Mouse (Mus musculus) hindbrain, embryonic 11.5 days (tissue): ENCODE data around the gene Ercc4. TPM values are rescaled to one million over a fixed set of nuclear protein-coding genes. Genes with fewer than 3 reads are reported as not detected.
"Not testable (repeated sequence)": the region's sequence is repeated elsewhere in the genome, so short reads cannot be mapped to it uniquely, and the experiment has no call there.

Experiments
- ATAC-seq: fragments of 200-750 bp; cut with Nextera tagmentation; 2 replicates; pipeline ENCODE4 v1.8.0; 2017; ENCODE audit warnings: mild to moderate bottlenecking, moderate TSS enrichment, moderate library complexity; ENCODE audit not compliant: low FRiP score
- DNase-seq: peaks from one replicate; pipeline ENCODE4 v3.0.0-alpha.2; 2015; ENCODE audit warnings: low spot score
- H3K27ac ChIP-seq: fragments of 300-500 bp; sonication (generic); 2 replicates; pipeline ENCODE4 v1.5.1; 2014; ENCODE audit warnings: mild to moderate bottlenecking, low read depth, low read length
- H3K27me3 ChIP-seq: fragments of 300-500 bp; sonication (generic); 2 replicates; pipeline ENCODE4 v1.6.1; 2014; ENCODE audit warnings: mild to moderate bottlenecking, low read length, moderate library complexity, mixed read lengths; ENCODE audit not compliant: control insufficient read depth, insufficient read depth
- H3K36me3 ChIP-seq: fragments of 300-500 bp; sonication (generic); 2 replicates; pipeline ENCODE4 v1.6.1; 2014; ENCODE audit warnings: mild to moderate bottlenecking, low read length, moderate library complexity, mixed read lengths; ENCODE audit not compliant: control insufficient read depth, insufficient read depth
- H3K4me1 ChIP-seq: fragments of 300-500 bp; sonication (generic); replicated peaks from 2 replicates; pipeline ENCODE4 v1.6.1; 2014; ENCODE audit warnings: low read length, mixed read lengths; ENCODE audit not compliant: control insufficient read depth, insufficient read depth
- H3K4me2 ChIP-seq: fragments of 300-500 bp; sonication (generic); replicated peaks from 2 replicates; pipeline ENCODE4 v1.6.1; 2014; ENCODE audit warnings: mild to moderate bottlenecking, low read depth, low read length
- H3K4me3 ChIP-seq: fragments of 300-500 bp; sonication (generic); 2 replicates; pipeline ENCODE4 v1.5.1; 2014; ENCODE audit warnings: low read depth, low read length
- H3K9ac ChIP-seq: fragments of 300-500 bp; sonication (generic); 2 replicates; pipeline ENCODE4 v1.6.1; 2014; ENCODE audit warnings: low read depth, low read length
- H3K9me3 ChIP-seq: fragments of 300-500 bp; sonication (generic); 2 replicates; pipeline ENCODE4 v1.6.1; 2016; ENCODE audit warnings: low read length; ENCODE audit not compliant: control insufficient read depth
- WGBS: fragments of 180-500 bp; shearing (Covaris S2); extraction: QIAGEN DNeasy Blood & Tissue Kit; methylation state at CpG from one replicate; pipeline ENCODE4 v1.1.7; 2014; 5-methylcytosine and 5-hydroxymethylcytosine counted together
- polyA plus RNA-seq: library from polyadenylated mRNA; unstranded; fragments of >200 nt; fragmentation: Nextera tagmentation; extraction: Ambion mirVana; gene quantifications from 2 replicates; pipeline ENCODE4 v1.2.1, GENCODE M21; 2014

The Ercc4 gene
- polyA plus RNA-seq, 1 experiment from 2014 or later: 14.3 TPM

DNA sequence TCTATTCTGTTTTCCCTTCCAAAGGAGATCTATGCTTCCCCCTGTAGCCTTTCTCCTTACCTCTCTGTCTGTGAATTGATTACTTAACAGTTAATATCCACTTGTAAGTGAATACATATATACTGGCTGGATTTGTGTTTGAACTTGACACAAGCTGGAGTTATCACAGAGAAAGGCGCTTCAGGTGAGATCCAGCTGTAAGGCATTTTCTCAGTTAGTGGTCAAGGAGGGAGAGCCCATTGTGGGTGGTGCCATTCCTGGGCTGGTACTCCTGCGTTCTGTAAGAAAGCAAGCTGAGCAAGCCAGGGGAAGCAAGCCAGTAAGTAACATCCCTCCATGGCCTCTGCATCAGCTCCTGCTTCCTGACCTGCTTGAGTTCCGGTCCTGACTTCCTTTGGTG is 6.0 kb downstream of the Ercc4 start:
- not testable (repeated sequence) for H3K27me3 ChIP-seq, H3K27ac ChIP-seq, H3K9ac ChIP-seq, DNase-seq, ATAC-seq, H3K4me3 ChIP-seq, H3K4me1 ChIP-seq, H3K36me3 ChIP-seq, H3K9me3 ChIP-seq, H3K4me2 ChIP-seq
- 90% methylated on average over 3 of the region's 3 CpGs for WGBS

DNA sequence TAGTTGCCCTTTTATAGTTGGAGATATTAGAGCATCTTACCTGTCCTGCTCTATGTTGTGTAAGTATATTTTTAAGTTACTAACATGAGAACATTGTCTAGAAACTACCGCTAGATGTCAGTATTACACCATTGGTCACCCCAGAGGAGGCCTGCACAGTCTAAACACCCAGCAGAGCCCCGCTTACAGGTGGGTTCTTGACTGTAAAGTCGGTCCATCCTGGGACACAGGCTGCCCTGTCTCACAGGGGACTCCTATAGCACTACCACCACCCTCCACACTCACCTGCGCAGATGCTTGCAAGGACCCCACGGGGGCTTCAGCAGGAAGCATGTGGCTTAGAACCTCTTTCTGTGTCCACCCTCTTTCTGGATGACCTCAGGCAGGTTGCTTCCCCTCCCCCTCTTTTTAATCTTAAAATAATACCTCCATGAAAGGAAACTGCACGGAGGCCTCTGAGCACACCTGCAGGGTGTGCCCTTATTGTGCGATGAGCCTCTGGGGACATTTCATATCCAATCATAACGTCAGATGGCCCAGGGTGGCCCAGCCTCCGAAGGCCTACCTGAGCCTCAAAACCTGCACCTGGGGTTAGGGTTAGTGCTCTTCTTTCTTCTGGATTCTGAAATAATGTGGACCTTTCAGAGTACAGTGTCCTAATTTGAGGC is 7.9 kb downstream of the Ercc4 start:
- H3K9me3 ChIP-seq: no peaks in the 10 kb centered on the region
- H3K36me3 ChIP-seq: 0 out of 2 replicates have a peak, but pooled peaks cover 2% of the 10 kb centered on the region
- WGBS: 72% methylated on average over 9 of the region's 9 CpGs
- ATAC-seq (peak; percentile 63), DNase-seq (peak; percentile 69)
- H3K27ac ChIP-seq: no peak overlapping the region
- no peak overlapping the region for H3K9ac ChIP-seq
- H3K27me3 ChIP-seq: no peaks in the 10 kb centered on the region
- H3K4me1 ChIP-seq: no peaks in the 10 kb centered on the region
- H3K4me3 ChIP-seq: no peak overlapping the region
- no peak overlapping the region for H3K4me2 ChIP-seq

DNA sequence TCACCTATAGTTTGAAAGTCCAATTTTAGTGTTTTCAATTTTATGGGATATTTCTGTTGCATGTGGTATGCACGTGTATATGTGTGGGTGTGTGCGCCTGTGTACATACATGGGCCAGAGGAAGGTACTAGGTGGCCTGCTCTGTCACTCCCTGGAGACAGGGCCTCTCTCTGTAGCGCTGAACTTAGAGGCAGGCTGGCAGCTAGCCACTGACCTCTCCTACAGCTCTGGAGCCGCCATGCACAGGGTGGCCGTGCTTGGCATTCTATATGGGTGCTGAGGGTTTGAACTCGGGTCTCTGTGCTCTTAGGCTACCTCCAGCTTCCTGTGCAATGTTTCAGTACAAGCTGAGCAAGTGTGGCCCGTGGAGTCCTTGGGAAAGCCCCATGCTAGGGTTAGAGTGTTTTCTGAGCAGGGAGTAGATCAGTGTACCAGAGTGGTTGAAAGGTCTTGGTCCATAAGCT is 8.5 kb downstream of the Ercc4 start:
- no peak overlapping the region for H3K4me2 ChIP-seq
- 96% methylated on average over 7 of the region's 7 CpGs for WGBS
- H3K36me3 ChIP-seq: 0 out of 2 replicates have a peak, but pooled peaks cover 2% of the 10 kb centered on the region
- H3K4me3 ChIP-seq: no peak overlapping the region
- DNase-seq (no peak), ATAC-seq (no peak)
- H3K9me3 ChIP-seq: no peaks in the 10 kb centered on the region
- H3K27ac ChIP-seq: no peak overlapping the region
- H3K4me1 ChIP-seq: no peaks in the 10 kb centered on the region
- no peak overlapping the region for H3K9ac ChIP-seq
- H3K27me3 ChIP-seq: no peaks in the 10 kb centered on the region

DNA sequence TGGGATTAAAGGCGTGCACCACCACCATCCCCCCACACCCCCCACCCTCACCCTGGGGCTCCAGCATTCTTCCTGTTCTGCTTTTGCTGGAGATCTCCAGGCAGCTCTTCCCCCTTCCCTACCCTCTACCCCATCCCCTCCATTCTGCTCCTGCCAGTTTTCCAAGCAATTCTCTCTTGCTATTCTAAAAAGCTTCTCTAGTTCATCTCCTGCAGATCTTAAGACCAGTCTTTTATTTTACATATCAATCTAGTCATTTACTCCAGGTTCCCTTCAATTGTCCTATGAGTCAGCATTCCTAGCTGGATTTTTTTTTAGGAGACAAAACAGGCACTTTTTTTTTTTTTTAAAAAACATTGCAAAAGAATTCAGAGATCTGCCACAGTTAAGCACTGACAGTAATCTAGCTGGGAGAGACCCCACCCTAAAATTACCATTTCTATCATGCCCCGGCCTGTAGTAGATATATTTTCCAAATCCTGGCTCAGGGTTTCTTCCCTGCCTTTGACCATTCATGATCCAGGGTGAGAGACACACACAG is 9.3 kb downstream of the Ercc4 start:
- no peak for ATAC-seq
- Histone ChIP-seq H3K4me1 (no peaks in the 10 kb centered on the region), H3K9ac (no peak overlapping the region), H3K27me3 (no peaks in the 10 kb centered on the region), H3K27ac (no peak overlapping the region), H3K4me3 (no peak overlapping the region), H3K4me2 (no peak overlapping the region), H3K9me3 (no peaks in the 10 kb centered on the region), H3K36me3 (0 out of 2 replicates have a peak, but pooled peaks cover 2% of the 10 kb centered on the region)
- WGBS: 90% methylated on average over 2 of the region's 2 CpGs
- DNase-seq: no peak

DNA sequence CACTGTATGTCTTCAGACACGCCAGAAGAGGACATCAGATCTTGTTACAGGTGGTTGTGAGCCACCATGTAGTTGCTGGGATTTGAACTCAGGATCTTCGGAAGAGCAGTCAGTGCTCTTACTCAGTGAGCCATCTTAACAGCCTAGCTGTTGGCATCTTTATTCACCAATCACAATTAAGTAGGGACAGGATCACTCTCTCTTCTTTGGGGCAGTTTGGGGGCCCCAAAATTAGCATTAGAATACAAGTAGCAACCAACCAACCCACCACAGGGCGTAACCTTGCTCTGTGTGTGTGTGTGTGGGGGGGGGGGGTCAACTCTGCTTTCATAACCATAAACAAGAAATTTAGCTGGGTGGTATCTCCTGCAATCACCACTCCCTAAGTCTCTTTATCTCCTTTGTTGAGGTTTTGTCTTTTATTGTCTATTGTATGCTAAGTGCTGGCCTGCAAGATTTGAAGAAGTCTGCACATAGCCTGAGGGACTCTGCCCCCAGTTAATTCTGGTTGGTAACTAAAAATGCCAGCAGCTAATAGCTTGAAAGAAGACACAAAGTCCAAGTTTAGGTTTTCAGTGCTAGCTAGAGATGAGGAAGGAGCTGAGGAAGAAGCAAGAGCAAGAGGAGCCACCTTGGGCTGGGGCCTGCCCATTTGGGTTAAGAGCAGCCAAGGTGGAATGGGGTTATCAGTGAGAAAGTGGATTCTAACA is 10.3 kb downstream of the Ercc4 start:
- DNase-seq: no peak
- Histone ChIP-seq H3K36me3 (no peaks in the 10 kb centered on the region), H3K4me1 (no peaks in the 10 kb centered on the region), H3K27me3 (no peaks in the 10 kb centered on the region), H3K27ac (no peak overlapping the region), H3K9me3 (no peaks in the 10 kb centered on the region), H3K9ac (no peak overlapping the region), H3K4me2 (no peak overlapping the region), H3K4me3 (no peak overlapping the region)
- 90% methylated on average over 3 of the region's 3 CpGs for WGBS
- ATAC-seq: no peak

DNA sequence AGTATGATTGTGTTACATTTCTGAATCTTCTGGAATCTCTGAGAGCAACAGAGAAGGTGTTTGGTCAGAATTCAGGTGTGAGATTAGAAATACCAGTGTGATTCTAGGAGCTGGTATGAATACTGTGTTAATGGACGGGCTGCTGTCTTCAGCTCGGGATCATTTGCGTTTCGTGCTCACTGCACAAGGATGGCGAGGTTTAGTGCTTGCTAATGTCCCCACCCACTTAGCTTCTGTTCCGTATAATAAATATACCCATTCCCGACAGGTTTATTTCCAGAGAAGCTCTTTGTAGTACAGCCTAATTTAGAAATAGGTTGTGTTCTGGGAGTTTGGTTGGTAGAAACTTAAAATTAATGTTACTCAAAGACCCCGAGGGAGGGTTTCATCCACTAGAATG is 15.9 kb downstream of the Ercc4 start:
- no peak overlapping the region for H3K27ac ChIP-seq
- no peak overlapping the region for H3K4me2 ChIP-seq
- no peaks in the 10 kb centered on the region for H3K27me3 ChIP-seq
- H3K9ac ChIP-seq: no peak overlapping the region
- 92% methylated on average over 8 of the region's 8 CpGs for WGBS
- no peaks in the 10 kb centered on the region for H3K4me1 ChIP-seq
- ATAC-seq (no peak), DNase-seq (no peak)
- no peaks in the 10 kb centered on the region for H3K9me3 ChIP-seq
- no peak overlapping the region for H3K4me3 ChIP-seq
- no peaks in the 10 kb centered on the region for H3K36me3 ChIP-seq

DNA sequence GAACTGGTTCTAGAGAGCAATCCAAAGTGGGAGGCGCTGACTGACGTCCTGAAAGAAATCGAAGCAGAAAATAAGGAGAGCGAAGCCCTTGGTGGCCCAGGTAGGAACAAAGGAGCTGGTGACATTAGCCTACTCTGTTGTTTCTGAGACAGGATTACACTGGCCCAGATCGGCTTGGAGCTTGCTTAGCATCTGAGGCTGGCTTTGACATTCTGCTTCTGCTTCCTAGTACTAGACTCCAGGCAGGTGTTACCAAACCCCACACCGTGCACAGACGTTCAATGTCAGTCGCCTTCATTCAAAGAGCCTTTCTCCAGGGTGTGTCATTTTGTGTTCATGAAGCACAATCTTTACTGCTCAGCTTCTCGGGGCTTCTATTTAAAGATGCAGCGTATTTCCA is 18.1 kb downstream of the Ercc4 start:
- ATAC-seq (no peak), DNase-seq (no peak)
- H3K27me3 ChIP-seq: no peaks in the 10 kb centered on the region
- no peak overlapping the region for H3K27ac ChIP-seq
- H3K36me3 ChIP-seq: no peaks in the 10 kb centered on the region
- H3K4me1 ChIP-seq: no peaks in the 10 kb centered on the region
- WGBS: 93% methylated on average over 10 of the region's 10 CpGs
- H3K9ac ChIP-seq: no peak overlapping the region
- no peak overlapping the region for H3K4me3 ChIP-seq
- H3K4me2 ChIP-seq: no peak overlapping the region
- no peaks in the 10 kb centered on the region for H3K9me3 ChIP-seq

DNA sequence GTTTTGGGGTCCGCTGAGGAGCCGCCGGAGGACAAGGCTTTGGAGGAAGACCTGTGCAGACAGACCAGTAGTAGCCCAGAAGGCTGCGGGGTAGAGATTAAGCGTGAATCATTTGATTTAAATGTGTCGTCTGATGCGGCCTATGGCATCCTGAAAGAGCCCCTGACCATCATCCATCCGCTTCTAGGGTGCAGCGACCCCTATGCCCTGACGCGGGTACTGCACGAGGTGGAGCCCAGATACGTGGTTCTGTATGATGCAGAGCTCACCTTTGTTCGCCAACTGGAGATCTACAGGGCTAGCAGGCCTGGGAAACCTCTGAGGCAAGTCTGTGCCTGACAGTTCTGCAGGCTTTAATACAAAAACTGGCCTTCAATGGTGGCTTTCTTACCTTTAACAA is 20.9 kb downstream of the Ercc4 start:
- 39% methylated on average over 14 of the region's 14 CpGs for WGBS
- Histone ChIP-seq H3K4me3 (no peak overlapping the region), H3K27me3 (no peaks in the 10 kb centered on the region), H3K9me3 (no peaks in the 10 kb centered on the region), H3K27ac (no peak overlapping the region), H3K4me1 (no peaks in the 10 kb centered on the region), H3K9ac (no peak overlapping the region), H3K4me2 (no peak overlapping the region), H3K36me3 (no peaks in the 10 kb centered on the region)
- ATAC-seq (no peak), DNase-seq (peak; percentile 75)

DNA sequence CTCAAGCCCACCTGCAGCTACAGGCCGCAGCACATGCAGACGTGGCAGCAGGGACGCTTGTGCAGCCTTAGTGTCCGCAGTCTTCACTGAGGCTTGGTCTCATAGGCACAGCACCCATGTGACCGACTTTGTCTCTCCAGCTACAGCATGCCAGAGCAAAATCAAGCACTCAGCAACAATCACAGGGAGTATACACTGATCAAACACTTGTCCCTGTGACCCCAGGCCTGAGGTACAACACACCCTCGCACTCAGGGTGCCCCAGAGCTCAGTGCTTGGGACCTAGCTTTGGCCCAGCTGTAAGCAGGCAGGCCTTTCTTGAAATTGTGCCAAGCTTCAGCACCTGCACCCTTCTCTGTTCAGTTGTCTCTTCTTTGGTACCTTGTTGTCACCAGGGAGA is 31.7 kb downstream of the Ercc4 start:
- no peak overlapping the region for H3K4me2 ChIP-seq
- DNase-seq (no peak), ATAC-seq (no peak)
- no peaks in the 10 kb centered on the region for H3K36me3 ChIP-seq
- H3K4me3 ChIP-seq: no peak overlapping the region
- no peak overlapping the region for H3K9ac ChIP-seq
- H3K27ac ChIP-seq: no peak overlapping the region
- no peaks in the 10 kb centered on the region for H3K9me3 ChIP-seq
- 94% methylated on average over 6 of the region's 6 CpGs for WGBS
- no peaks in the 10 kb centered on the region for H3K4me1 ChIP-seq
- H3K27me3 ChIP-seq: no peaks in the 10 kb centered on the region
